Mouse (Mus musculus) forebrain, embryonic 15.5 days (tissue): ENCODE measurements around the gene Nploc4. TPM values are rescaled to one million over a fixed set of nuclear protein-coding genes. Genes with fewer than 3 reads are reported as not detected.
"Not testable (repeated sequence)": the region's sequence is repeated elsewhere in the genome, so short reads cannot be mapped to it uniquely, and the experiment has no call there.

Experiments
- ATAC-seq: fragments of 200-750 bp; cut with Nextera tagmentation; replicated peaks from 2 replicates; pipeline ENCODE4 v1.8.0; 2017; ENCODE audit warnings: mild to moderate bottlenecking, moderate TSS enrichment, moderate library complexity
- H3K27ac ChIP-seq: fragments of 300-500 bp; sonication (generic); replicated peaks from 2 replicates; pipeline ENCODE4 v1.5.1; 2015; ENCODE audit warnings: mild to moderate bottlenecking, inconsistent platforms
- H3K27me3 ChIP-seq: fragments of 300-500 bp; sonication (generic); 2 replicates; pipeline ENCODE4 v1.6.1; 2015; ENCODE audit warnings: inconsistent platforms
- H3K36me3 ChIP-seq: fragments of 300-500 bp; sonication (generic); 2 replicates; pipeline ENCODE4 v1.6.1; 2015; ENCODE audit warnings: mild to moderate bottlenecking, inconsistent platforms
- H3K4me1 ChIP-seq: fragments of 300-500 bp; sonication (generic); 2 replicates; pipeline ENCODE4 v1.6.1; 2015; ENCODE audit warnings: inconsistent platforms
- H3K4me2 ChIP-seq: fragments of 300-500 bp; sonication (generic); replicated peaks from 2 replicates; pipeline ENCODE4 v1.6.1; 2015; ENCODE audit warnings: mild to moderate bottlenecking, inconsistent platforms
- H3K4me3 ChIP-seq: fragments of 300-500 bp; sonication (generic); 2 replicates; pipeline ENCODE4 v1.5.1; 2015; ENCODE audit warnings: mild to moderate bottlenecking, inconsistent platforms
- H3K9ac ChIP-seq: fragments of 300-500 bp; sonication (generic); replicated peaks from 2 replicates; pipeline ENCODE4 v1.6.1; 2015; ENCODE audit warnings: mild to moderate bottlenecking, inconsistent platforms
- H3K9me3 ChIP-seq: fragments of 300-500 bp; sonication (generic); 2 replicates; pipeline ENCODE4 v1.6.1; 2016; ENCODE audit warnings: inconsistent platforms
- WGBS: fragments of 180-500 bp; shearing (Covaris S2); methylation state at CpG from one replicate; pipeline ENCODE4 v1.1.7; 2015; ENCODE audit warnings: mixed read lengths; 5-methylcytosine and 5-hydroxymethylcytosine counted together
- polyA plus RNA-seq: library from polyadenylated mRNA; unstranded; fragments of >200 nt; fragmentation: Nextera tagmentation; extraction: Ambion mirVana; gene quantifications from 2 replicates; pipeline ENCODE4 v1.2.1, GENCODE M21; 2015

The Nploc4 gene
- polyA plus RNA-seq, 1 experiment from 2014 or later: 34.8 TPM

GRCm38 (mm10) chr11:120426727-120427126 is 10.8 kb downstream of the Nploc4 start:
- Histone ChIP-seq H3K9ac (no peak overlapping the region), H3K4me1 (no peaks in the 10 kb centered on the region), H3K27me3 (no peaks in the 10 kb centered on the region), H3K27ac (no peak overlapping the region), H3K4me2 (no peak overlapping the region), H3K9me3 (no peaks in the 10 kb centered on the region), H3K4me3 (no peak overlapping the region), H3K36me3 (peaks cover 69% of the 10 kb centered on the region)
- ATAC-seq: no peak
- WGBS: 90% methylated on average over 3 of the region's 3 CpGs

GRCm38 (mm10) chr11:120423569-120424295 is 13.8 kb downstream of the Nploc4 start:
- no peaks in the 10 kb centered on the region for H3K4me1 ChIP-seq
- 69% methylated on average over 9 of the region's 9 CpGs for WGBS
- H3K9ac ChIP-seq: no peak overlapping the region
- no peak overlapping the region for H3K27ac ChIP-seq
- no peak overlapping the region for H3K4me3 ChIP-seq
- no peak overlapping the region for H3K4me2 ChIP-seq
- no peaks in the 10 kb centered on the region for H3K9me3 ChIP-seq
- ATAC-seq: no peak
- no peaks in the 10 kb centered on the region for H3K27me3 ChIP-seq
- H3K36me3 ChIP-seq: peaks cover 72% of the 10 kb centered on the region

- Histone ChIP-seq H3K4me2 (no peak overlapping the region), H3K27ac (no peak overlapping the region), H3K9ac (no peak overlapping the region), H3K36me3 (peaks cover 72% of the 10 kb centered on the region), H3K4me3 (no peak overlapping the region), H3K4me1 (no peaks in the 10 kb centered on the region), H3K27me3 (no peaks in the 10 kb centered on the region), H3K9me3 (no peaks in the 10 kb centered on the region)
- WGBS: 90% methylated on average over 13 of the region's 13 CpGs
- no peak for ATAC-seq
These were observed 14.6 kb downstream of the Nploc4 start for GRCm38 (mm10) chr11:120422651-120423568.

GRCm38 (mm10) chr11:120418592-120418991 is 18.9 kb downstream of the Nploc4 start:
- 100% methylated on average over 1 of the region's 1 CpGs for WGBS
- H3K36me3 ChIP-seq: peaks cover 72% of the 10 kb centered on the region
- H3K9me3 ChIP-seq: no peaks in the 10 kb centered on the region
- no peak overlapping the region for H3K9ac ChIP-seq
- no peaks in the 10 kb centered on the region for H3K27me3 ChIP-seq
- ATAC-seq: no peak
- H3K4me3 ChIP-seq: no peak overlapping the region
- no peak overlapping the region for H3K27ac ChIP-seq
- no peaks in the 10 kb centered on the region for H3K4me1 ChIP-seq
- H3K4me2 ChIP-seq: no peak overlapping the region

- H3K4me3 ChIP-seq: no peak overlapping the region
- H3K9ac ChIP-seq: no peak overlapping the region
- H3K36me3 ChIP-seq: peaks cover 79% of the 10 kb centered on the region
- no peaks in the 10 kb centered on the region for H3K9me3 ChIP-seq
- no peaks in the 10 kb centered on the region for H3K4me1 ChIP-seq
- H3K27me3 ChIP-seq: no peaks in the 10 kb centered on the region
- no peak overlapping the region for H3K4me2 ChIP-seq
- 92% methylated on average over 7 of the region's 7 CpGs for WGBS
- no peak overlapping the region for H3K27ac ChIP-seq
- ATAC-seq: no peak
These were observed 19.7 kb downstream of the Nploc4 start for GRCm38 (mm10) chr11:120417852-120418251.

GRCm38 (mm10) chr11:120413621-120414020 is 23.9 kb downstream of the Nploc4 start:
- H3K27ac ChIP-seq, H3K4me1 ChIP-seq, H3K9ac ChIP-seq, H3K27me3 ChIP-seq, H3K4me2 ChIP-seq, H3K4me3 ChIP-seq, H3K9me3 ChIP-seq, ATAC-seq: not testable (repeated sequence)
- peaks cover 88% of the 10 kb centered on the region for H3K36me3 ChIP-seq
- WGBS: 95% methylated on average over 7 of the region's 10 CpGs

- no peak overlapping the region for H3K9ac ChIP-seq
- H3K36me3 ChIP-seq: peaks cover 90% of the 10 kb centered on the region
- ATAC-seq: no peak
- no peaks in the 10 kb centered on the region for H3K27me3 ChIP-seq
- no peak overlapping the region for H3K4me3 ChIP-seq
- WGBS: 93% methylated on average over 1 of the region's 1 CpGs
- H3K4me1 ChIP-seq: no peaks in the 10 kb centered on the region
- H3K4me2 ChIP-seq: no peak overlapping the region
- H3K27ac ChIP-seq: no peak overlapping the region
- H3K9me3 ChIP-seq: no peaks in the 10 kb centered on the region
These were observed 31.1 kb downstream of the Nploc4 start for GRCm38 (mm10) chr11:120406445-120406844.

- WGBS: 97% methylated on average over 3 of the region's 3 CpGs
- H3K4me1 ChIP-seq: no peaks in the 10 kb centered on the region
- ATAC-seq: no peak
- H3K27me3 ChIP-seq: no peaks in the 10 kb centered on the region
- H3K9ac ChIP-seq: no peak overlapping the region
- no peak overlapping the region for H3K4me3 ChIP-seq
- H3K4me2 ChIP-seq: no peak overlapping the region
- H3K9me3 ChIP-seq: no peaks in the 10 kb centered on the region
- no peak overlapping the region for H3K27ac ChIP-seq
- peaks cover 89% of the 10 kb centered on the region for H3K36me3 ChIP-seq
These were observed 31.6 kb downstream of the Nploc4 start for GRCm38 (mm10) chr11:120405867-120406266.

GRCm38 (mm10) chr11:120404814-120405213 is 32.7 kb downstream of the Nploc4 start:
- no peak overlapping the region for H3K27ac ChIP-seq
- H3K4me3 ChIP-seq: no peak overlapping the region
- no peak overlapping the region for H3K4me2 ChIP-seq
- H3K9ac ChIP-seq: no peak overlapping the region
- H3K9me3 ChIP-seq: no peaks in the 10 kb centered on the region
- H3K4me1 ChIP-seq: no peaks in the 10 kb centered on the region
- peaks cover 88% of the 10 kb centered on the region for H3K36me3 ChIP-seq
- no peaks in the 10 kb centered on the region for H3K27me3 ChIP-seq
- WGBS: 97% methylated on average over 1 of the region's 1 CpGs
- no peak for ATAC-seq

GRCm38 (mm10) chr11:120399319-120399718 is 38.2 kb downstream of the Nploc4 start:
- no peak for ATAC-seq
- Histone ChIP-seq H3K36me3 (peaks cover 62% of the 10 kb centered on the region), H3K4me1 (no peaks in the 10 kb centered on the region), H3K27me3 (no peaks in the 10 kb centered on the region), H3K9ac (no peak overlapping the region), H3K4me3 (no peak overlapping the region), H3K4me2 (no peak overlapping the region), H3K9me3 (no peaks in the 10 kb centered on the region), H3K27ac (no peak overlapping the region)
- WGBS: 93% methylated on average over 2 of the region's 2 CpGs

GRCm38 (mm10) chr11:120397602-120398001 is 39.9 kb downstream of the Nploc4 start:
- peaks cover 55% of the 10 kb centered on the region for H3K36me3 ChIP-seq
- WGBS: 86% methylated on average over 2 of the region's 2 CpGs
- no peaks in the 10 kb centered on the region for H3K4me1 ChIP-seq
- ATAC-seq: no peak
- H3K9ac ChIP-seq: no peak overlapping the region
- no peaks in the 10 kb centered on the region for H3K9me3 ChIP-seq
- H3K4me3 ChIP-seq: no peak overlapping the region
- no peaks in the 10 kb centered on the region for H3K27me3 ChIP-seq
- no peak overlapping the region for H3K4me2 ChIP-seq
- H3K27ac ChIP-seq: no peak overlapping the region

GRCm38 (mm10) chr11:120395661-120396060 is 41.8 kb downstream of the Nploc4 start:
- ATAC-seq: no peak
- H3K27me3 ChIP-seq: no peaks in the 10 kb centered on the region
- H3K9me3 ChIP-seq: no peaks in the 10 kb centered on the region
- no peak overlapping the region for H3K9ac ChIP-seq
- no peak overlapping the region for H3K4me3 ChIP-seq
- H3K4me1 ChIP-seq: no peaks in the 10 kb centered on the region
- H3K4me2 ChIP-seq: no peak overlapping the region
- peaks cover 43% of the 10 kb centered on the region for H3K36me3 ChIP-seq
- whole genome bisulfite sequencing: 87% methylated on average over 4 of the region's 4 CpGs
- no peak overlapping the region for H3K27ac ChIP-seq
